ENCODE assay signal across 20 mouse cellular contexts in genomic region chr9:47474776-47475175, GRCm38 (mm10). TPM values are rescaled to one million over a fixed set of nuclear protein-coding genes. Genes with fewer than 3 reads are reported as not detected.
"Had no signal": no experiment of that assay in that cellular context is flagged by ENCODE, and none has a peak within 500 bp of the region (broad histone marks: within the 10 kb centered on the region; RNA-seq: fewer than 3 reads in every experiment).

No protein-coding gene starts in this region.

- H3K4me2 ChIP-seq: lung, embryonic 15.5 days; midbrain, embryonic 12.5 days; neural tube, embryonic 13.5 days had no signal

- H3K9ac ChIP-seq: liver, embryonic 14.5 days; lung, embryonic 15.5 days; midbrain, embryonic 12.5 days; neural tube, embryonic 13.5 days had no signal

- H3K4me3 ChIP-seq: layer of hippocampus, adult 2 months; lung, embryonic 15.5 days; midbrain, embryonic 12.5 days; myocyte; neural tube, embryonic 13.5 days had no signal

- H3K9me3 ChIP-seq: lung, embryonic 15.5 days; midbrain, embryonic 12.5 days; neural tube, embryonic 13.5 days had no signal

- H3K27me3 ChIP-seq: lung, embryonic 15.5 days; midbrain, embryonic 12.5 days; neural tube, embryonic 13.5 days had no signal

- H3K27ac ChIP-seq: kidney, postnatal 0 days; layer of hippocampus, adult 2 months; liver, embryonic 14.5 days; lung, embryonic 15.5 days; midbrain, embryonic 12.5 days; neural tube, embryonic 13.5 days had no signal

- ATAC-seq: inflammation-experienced regulatory T-cells, adult 6 months; intestine, embryonic 16.5 days; midbrain, embryonic 16.5 days had no signal

- DNase-seq: kidney, adult 18-20 months; kidney, postnatal 25 days; layer of hippocampus, adult 9-11 months; lung, adult 18-20 months; lung, postnatal 10 days; lung, postnatal 4 days; thymus, adult 18-20 months; thymus, postnatal 14 days; thymus, postnatal 4 days had no signal

- H3K36me3 ChIP-seq: lung, embryonic 15.5 days; midbrain, embryonic 12.5 days; neural tube, embryonic 13.5 days had no signal

RNA-seq across cellular contexts. Expression of gene Cadm1, which starts 55.2 kb away (rescaled TPM):
- total RNA-seq: megakaryocyte-erythroid progenitor cell, adult 5-6 weeks had no signal
